Mouse (Mus musculus) stomach, embryonic 16.5 days (tissue): Measurements from ENCODE around the gene Ankrd33b. TPM values are rescaled to one million over a fixed set of nuclear protein-coding genes. Genes with fewer than 3 reads are reported as not detected.

Experiments
- ATAC-seq: fragments of 200-750 bp; cut with Nextera tagmentation; 2 replicates; pipeline ENCODE4 v1.8.0; 2017; ENCODE audit warnings: moderate number of reproducible peaks, moderate TSS enrichment; ENCODE audit not compliant: insufficient read depth, low FRiP score
- H3K27ac ChIP-seq: fragments of 300-500 bp; sonication (generic); 2 replicates; pipeline ENCODE4 v1.5.1; 2014; ENCODE audit warnings: low read length
- H3K27me3 ChIP-seq: fragments of 300-500 bp; sonication (generic); 2 replicates; pipeline ENCODE4 v1.6.1; 2014; ENCODE audit warnings: low read length, control low read depth, mixed read lengths; ENCODE audit not compliant: control insufficient read depth, insufficient read depth
- H3K36me3 ChIP-seq: fragments of 300-500 bp; sonication (generic); 2 replicates; pipeline ENCODE4 v1.6.1; 2014; ENCODE audit warnings: low read length; ENCODE audit not compliant: control insufficient read depth, insufficient read depth
- H3K4me1 ChIP-seq: fragments of 300-500 bp; sonication (generic); 2 replicates; pipeline ENCODE4 v1.6.1; 2014; ENCODE audit warnings: low read length, control low read depth, mixed read lengths; ENCODE audit not compliant: control insufficient read depth, insufficient read depth
- H3K4me2 ChIP-seq: fragments of 300-500 bp; sonication (generic); 2 replicates; pipeline ENCODE4 v1.6.1; 2014; ENCODE audit warnings: low read depth, low read length, mixed read lengths
- H3K4me3 ChIP-seq: fragments of 300-500 bp; sonication (generic); replicated peaks from 2 replicates; pipeline ENCODE4 v1.5.1; 2014; ENCODE audit warnings: mild to moderate bottlenecking, low read length
- H3K9ac ChIP-seq: fragments of 300-500 bp; sonication (generic); 2 replicates; pipeline ENCODE4 v1.6.1; 2014; ENCODE audit warnings: low read length
- H3K9me3 ChIP-seq: fragments of 300-500 bp; sonication (generic); replicated peaks from 2 replicates; pipeline ENCODE4 v1.6.1; 2016; ENCODE audit warnings: low read length, control low read depth; ENCODE audit not compliant: control insufficient read depth
- WGBS: fragments of 180-500 bp; shearing (Covaris S2); extraction: QIAGEN DNeasy Blood & Tissue Kit; methylation state at CpG from one replicate; pipeline ENCODE4 v1.1.7; 2014; 5-methylcytosine and 5-hydroxymethylcytosine counted together
- polyA plus RNA-seq: library from polyadenylated mRNA; unstranded; fragments of >200 nt; fragmentation: Nextera tagmentation; extraction: Ambion mirVana; gene quantifications from 2 replicates; pipeline ENCODE4 v1.2.1, GENCODE M21; 2015

Gene Ankrd33b
- polyA plus RNA-seq, 1 experiment from 2014 or later: 0.46 TPM

DNA sequence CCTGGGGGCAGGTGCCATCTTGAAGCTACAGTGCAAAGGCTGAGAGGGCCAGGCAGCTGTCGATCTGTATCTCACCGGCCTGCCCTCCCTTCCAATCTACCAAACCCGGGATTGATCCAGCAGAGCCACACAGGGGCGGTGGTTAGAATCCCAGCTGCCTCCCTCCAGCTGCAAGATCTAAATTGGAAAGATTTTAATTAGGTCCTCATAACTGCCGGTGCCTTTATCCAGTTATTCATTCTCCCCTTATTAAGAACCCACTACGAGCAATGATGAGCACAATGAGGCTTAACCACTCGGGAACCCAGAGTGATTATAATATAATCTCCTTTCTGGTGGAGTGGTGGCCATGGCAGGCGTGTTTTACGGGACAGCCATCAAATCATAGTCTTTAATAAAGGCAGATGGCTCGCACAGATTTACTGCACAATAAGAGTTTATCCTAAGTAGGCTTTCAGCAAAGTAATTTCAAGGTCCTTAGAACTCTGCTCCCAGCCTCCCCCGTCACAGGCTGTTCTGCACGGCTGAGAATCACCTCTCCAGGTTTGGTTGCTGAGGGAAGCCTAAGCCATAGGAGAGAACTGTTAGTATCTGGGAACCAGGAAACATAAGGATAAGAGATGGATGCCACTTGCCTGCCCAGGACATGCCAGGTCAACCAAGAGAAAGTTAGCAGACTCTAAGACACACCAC is 34.8 kb upstream of the Ankrd33b start:
- Histone ChIP-seq H3K4me3 (no peak overlapping the region), H3K36me3 (no peaks in the 10 kb centered on the region), H3K27ac (no peak overlapping the region), H3K9ac (no peak overlapping the region), H3K9me3 (no peaks in the 10 kb centered on the region), H3K4me1 (no peaks in the 10 kb centered on the region), H3K27me3 (no peaks in the 10 kb centered on the region), H3K4me2 (no peak overlapping the region)
- no peak for ATAC-seq
- WGBS: 77% methylated on average over 12 of the region's 12 CpGs

DNA sequence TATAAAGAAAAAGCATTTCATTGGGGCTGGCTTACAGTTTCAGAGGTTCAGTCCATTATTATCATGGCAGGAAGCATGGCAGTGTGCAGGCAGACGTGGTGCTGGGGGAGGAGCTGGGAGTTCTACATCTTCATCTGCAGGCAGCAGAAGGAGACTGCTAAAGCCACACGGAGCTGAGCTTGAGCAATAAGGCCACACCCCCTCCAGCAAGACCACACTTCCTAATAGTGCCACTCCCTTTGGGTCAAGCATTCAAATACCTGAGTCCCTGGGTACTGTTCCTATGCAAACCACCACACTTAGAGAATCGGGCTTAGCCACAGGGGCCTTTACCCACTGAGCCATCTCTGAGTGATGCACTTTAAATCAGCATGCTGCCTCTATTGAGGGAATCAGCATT is 33.4 kb upstream of the Ankrd33b start:
- no peak overlapping the region for H3K4me3 ChIP-seq
- no peaks in the 10 kb centered on the region for H3K36me3 ChIP-seq
- no peaks in the 10 kb centered on the region for H3K27me3 ChIP-seq
- no peak overlapping the region for H3K4me2 ChIP-seq
- no peaks in the 10 kb centered on the region for H3K9me3 ChIP-seq
- WGBS: 35% methylated on average over 3 of the region's 3 CpGs
- H3K27ac ChIP-seq: no peak overlapping the region
- no peak overlapping the region for H3K9ac ChIP-seq
- no peaks in the 10 kb centered on the region for H3K4me1 ChIP-seq
- ATAC-seq: no peak

- H3K27me3 ChIP-seq: no peaks in the 10 kb centered on the region
- H3K4me2 ChIP-seq: no peak overlapping the region
Measured at GRCm38 (mm10) chr15:31398769-31399168, 31.2 kb upstream of the Ankrd33b start.

DNA sequence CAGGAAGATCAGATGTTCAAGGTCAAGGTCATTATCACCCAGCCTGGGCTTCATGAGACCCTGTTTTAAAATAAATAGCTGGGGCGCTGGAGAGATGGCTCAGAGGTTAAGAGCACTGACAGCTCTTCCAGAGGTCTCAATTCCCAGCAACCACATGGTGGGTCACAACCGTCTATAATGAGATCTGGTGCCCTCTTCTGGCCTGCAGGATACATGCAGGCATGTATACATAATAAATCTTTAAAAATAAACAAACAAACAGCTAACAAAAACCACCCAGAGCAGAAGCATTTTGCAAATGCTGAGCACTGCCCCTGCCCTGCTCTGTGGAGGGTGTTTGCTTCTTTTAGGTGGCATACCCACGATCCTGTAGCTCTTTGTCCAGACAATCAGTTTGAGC is 29.9 kb upstream of the Ankrd33b start:
- Histone ChIP-seq H3K4me1 (no peaks in the 10 kb centered on the region), H3K27ac (no peak overlapping the region), H3K9me3 (no peaks in the 10 kb centered on the region), H3K4me3 (no peak overlapping the region), H3K9ac (no peak overlapping the region), H3K4me2 (no peak overlapping the region), H3K36me3 (no peaks in the 10 kb centered on the region), H3K27me3 (no peaks in the 10 kb centered on the region)
- 78% methylated on average over 3 of the region's 3 CpGs for WGBS
- ATAC-seq: no peak

More at GRCm38 (mm10) chr15:31398769-31399168, 31.2 kb upstream of the Ankrd33b start:
- no peaks in the 10 kb centered on the region for H3K9me3 ChIP-seq
- H3K36me3 ChIP-seq: no peaks in the 10 kb centered on the region
- H3K9ac ChIP-seq: no peak overlapping the region
- no peak overlapping the region for H3K27ac ChIP-seq
- no peak for ATAC-seq
- WGBS: 93% methylated on average over 13 of the region's 13 CpGs
- H3K4me3 ChIP-seq: no peak overlapping the region
- H3K4me1 ChIP-seq: no peaks in the 10 kb centered on the region

DNA sequence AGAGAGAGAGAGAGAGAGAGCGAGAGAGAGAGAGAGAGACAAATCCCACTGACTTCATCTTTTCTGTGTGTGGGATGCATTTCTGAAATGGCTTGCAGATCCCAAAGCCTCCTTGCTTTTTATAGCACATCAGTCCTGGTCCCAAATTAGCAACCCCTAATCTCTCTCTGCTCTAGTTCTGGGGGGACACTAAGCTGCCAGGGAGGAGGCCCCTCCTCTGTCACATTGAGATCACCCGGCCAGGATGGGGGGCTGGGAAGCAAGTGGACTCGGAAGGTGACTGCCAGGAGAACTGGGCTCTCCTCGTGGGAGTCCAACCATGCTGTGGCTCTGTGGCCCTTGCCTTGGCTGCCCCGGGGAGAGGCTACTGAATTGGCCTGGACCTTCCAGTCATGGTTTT is 29.2 kb upstream of the Ankrd33b start:
- H3K4me3 ChIP-seq: no peak overlapping the region
- no peak overlapping the region for H3K4me2 ChIP-seq
- WGBS: 66% methylated on average over 5 of the region's 5 CpGs
- no peaks in the 10 kb centered on the region for H3K27me3 ChIP-seq
- no peaks in the 10 kb centered on the region for H3K36me3 ChIP-seq
- no peaks in the 10 kb centered on the region for H3K4me1 ChIP-seq
- no peak overlapping the region for H3K27ac ChIP-seq
- no peak overlapping the region for H3K9ac ChIP-seq
- no peaks in the 10 kb centered on the region for H3K9me3 ChIP-seq
- no peak for ATAC-seq

DNA sequence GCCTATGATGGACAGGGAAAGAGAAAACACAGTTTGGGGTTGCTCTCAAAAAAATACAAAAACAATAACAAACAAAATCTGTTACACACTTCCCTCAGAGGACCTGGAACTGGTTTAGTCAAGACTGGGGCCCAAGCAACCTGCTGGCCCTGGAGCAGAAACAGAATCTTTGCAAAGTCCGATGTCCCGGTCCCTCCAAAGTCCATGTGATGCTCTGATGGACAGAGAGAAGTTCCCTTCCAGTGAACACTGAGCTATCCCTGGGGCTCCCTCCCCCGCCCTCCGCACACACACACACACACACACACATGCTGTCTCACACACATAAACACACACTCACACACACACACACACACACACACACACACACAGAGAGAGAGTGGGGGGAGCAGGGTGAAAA is 28.5 kb upstream of the Ankrd33b start:
- 79% methylated on average over 4 of the region's 4 CpGs for WGBS
- H3K9me3 ChIP-seq: no peaks in the 10 kb centered on the region
- H3K9ac ChIP-seq: no peak overlapping the region
- H3K4me2 ChIP-seq: no peak overlapping the region
- H3K36me3 ChIP-seq: no peaks in the 10 kb centered on the region
- no peaks in the 10 kb centered on the region for H3K4me1 ChIP-seq
- ATAC-seq: no peak
- no peak overlapping the region for H3K27ac ChIP-seq
- H3K4me3 ChIP-seq: no peak overlapping the region
- H3K27me3 ChIP-seq: no peaks in the 10 kb centered on the region

DNA sequence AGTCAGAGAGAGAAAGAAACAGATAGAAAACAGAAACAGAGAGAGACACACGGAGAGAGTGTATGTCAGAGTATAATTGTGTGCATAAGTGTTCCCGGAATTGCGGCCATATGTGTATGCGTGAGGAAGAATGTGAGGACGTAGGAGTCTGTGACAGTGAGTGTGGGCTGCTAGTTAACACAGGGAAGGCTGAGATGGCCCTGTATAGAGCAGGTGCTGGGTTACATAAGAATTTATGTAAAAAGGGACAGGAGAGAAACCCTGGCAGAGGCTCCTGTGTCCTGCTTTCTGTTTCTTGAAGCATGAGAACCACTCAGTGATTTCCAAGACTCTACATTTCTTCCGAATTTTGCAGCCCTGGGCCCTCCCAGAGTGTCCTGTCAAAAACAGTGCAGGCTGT is 25.9 kb upstream of the Ankrd33b start:
- H3K9me3 ChIP-seq: no peaks in the 10 kb centered on the region
- no peaks in the 10 kb centered on the region for H3K27me3 ChIP-seq
- no peak overlapping the region for H3K9ac ChIP-seq
- no peak overlapping the region for H3K4me2 ChIP-seq
- no peak for ATAC-seq
- no peaks in the 10 kb centered on the region for H3K4me1 ChIP-seq
- 84% methylated on average over 6 of the region's 6 CpGs for WGBS
- H3K36me3 ChIP-seq: no peaks in the 10 kb centered on the region
- no peak overlapping the region for H3K27ac ChIP-seq
- H3K4me3 ChIP-seq: no peak overlapping the region

DNA sequence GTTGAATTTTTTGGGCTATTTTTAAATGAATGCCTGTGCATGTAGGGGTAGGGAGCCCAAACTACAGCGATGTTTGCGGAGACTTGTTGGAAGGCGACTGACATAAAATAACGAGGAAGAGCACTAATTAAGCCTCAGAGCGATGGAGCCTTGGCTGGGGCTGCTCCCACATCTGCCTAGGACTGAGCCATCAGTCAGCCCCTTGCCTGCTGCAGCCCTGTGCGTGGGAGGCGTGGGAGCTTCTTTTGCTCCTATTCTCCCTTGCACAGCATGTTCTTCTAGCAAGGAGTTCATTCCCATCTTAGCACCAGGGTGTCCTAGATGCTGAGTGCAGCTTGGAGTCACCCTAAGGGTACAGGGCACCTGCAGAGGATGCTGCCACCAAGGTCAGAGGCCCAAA is 25.2 kb upstream of the Ankrd33b start:
- Histone ChIP-seq H3K27ac (no peak overlapping the region), H3K4me2 (no peak overlapping the region), H3K36me3 (no peaks in the 10 kb centered on the region), H3K4me3 (no peak overlapping the region), H3K27me3 (no peaks in the 10 kb centered on the region), H3K9me3 (no peaks in the 10 kb centered on the region), H3K4me1 (no peaks in the 10 kb centered on the region), H3K9ac (no peak overlapping the region)
- ATAC-seq: no peak
- 74% methylated on average over 7 of the region's 7 CpGs for WGBS

DNA sequence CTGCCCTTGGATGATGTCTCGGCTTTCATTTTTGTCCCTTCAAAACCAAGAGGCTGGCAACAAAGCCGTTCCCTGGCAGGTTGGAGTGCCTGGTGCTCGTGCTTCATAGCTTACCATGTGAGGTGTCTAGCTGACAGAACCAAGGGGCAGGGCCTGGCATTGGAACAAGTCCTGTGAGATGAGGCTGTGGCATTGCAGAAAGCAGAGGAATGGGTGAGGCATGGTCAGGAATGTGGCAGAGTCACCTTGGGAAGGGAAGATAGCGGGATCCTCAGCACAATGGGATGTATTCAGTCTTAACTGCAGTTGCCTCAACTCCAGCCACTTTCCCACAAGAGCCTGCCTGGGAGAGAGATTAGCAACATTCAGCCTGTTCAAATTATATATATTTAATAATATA is 24.6 kb upstream of the Ankrd33b start:
- no peak overlapping the region for H3K9ac ChIP-seq
- WGBS: 86% methylated on average over 4 of the region's 4 CpGs
- no peak for ATAC-seq

More for the DNA sequence above, 24.6 kb upstream of the Ankrd33b start:
- Histone ChIP-seq H3K4me1 (no peaks in the 10 kb centered on the region), H3K4me3 (no peak overlapping the region), H3K9me3 (no peaks in the 10 kb centered on the region; the same call in 1 of the 2 replicates), H3K27ac (no peak overlapping the region), H3K27me3 (no peaks in the 10 kb centered on the region), H3K36me3 (no peaks in the 10 kb centered on the region), H3K4me2 (no peak overlapping the region)
